Mouse (Mus musculus) ES-E14 (cell line): ENCODE measurements around the gene Gpr179. TPM values are rescaled to one million over a fixed set of nuclear protein-coding genes. Genes with fewer than 3 reads are reported as not detected.

Experiments
- DNase-seq: peaks from one replicate; pipeline ENCODE4 v3.0.0-alpha.2; 2013; ENCODE audit warnings: low read depth, low spot score
- H3K27ac ChIP-seq: 2 replicates; pipeline ENCODE4 v1.5.1; 2012; ENCODE audit warnings: low read depth, mild to moderate bottlenecking, low read length, moderate library complexity, mixed read lengths; ENCODE audit not compliant: poor library complexity, insufficient read depth, severe bottlenecking
- H3K36me3 ChIP-seq: 2 replicates; pipeline ENCODE4 v1.6.1; 2012; ENCODE audit warnings: mild to moderate bottlenecking, low read length, moderate library complexity, mixed read lengths; ENCODE audit not compliant: control insufficient read depth, poor library complexity, insufficient read depth, severe bottlenecking
- H3K4me1 ChIP-seq, 2 experiments: fragments of 150-350 bp in 1 of 2; sonication (generic) in 1 of 2; 2 replicates each; pipeline ENCODE4 v1.6.1; 2012; ENCODE audit warnings: low read length in 2 of 2, mild to moderate bottlenecking in 1 of 2, mixed read lengths in 1 of 2; ENCODE audit not compliant: control insufficient read depth in 2 of 2, insufficient read depth in 2 of 2, poor library complexity in 1 of 2
- H3K4me3 ChIP-seq, 2 experiments: fragments of 150-350 bp in 1 of 2; sonication (generic) in 1 of 2; 2 replicates each; pipeline ENCODE4 v1.5.1; 2012; ENCODE audit warnings: low read length in 2 of 2, low read depth in 1 of 2, mild to moderate bottlenecking in 1 of 2, mixed read lengths in 1 of 2; ENCODE audit not compliant: insufficient read depth in 1 of 2, poor library complexity in 1 of 2, severe bottlenecking in 1 of 2
- H3K9ac ChIP-seq: 2 replicates; pipeline ENCODE4 v1.6.1; 2012; ENCODE audit warnings: low read depth, mild to moderate bottlenecking, low read length, mixed read lengths; ENCODE audit not compliant: poor library complexity, insufficient read depth, severe bottlenecking
- H3K9me3 ChIP-seq: fragments of 150-350 bp; sonication (generic); 2 replicates; pipeline ENCODE4 v1.6.1; 2012; ENCODE audit warnings: low read depth, mild to moderate bottlenecking, low read length; ENCODE audit not compliant: control insufficient read depth, insufficient read depth
- CHD2 ChIP-seq: IDR thresholded peaks from 2 replicates; pipeline ENCODE4 v1.6.1; 2014; ENCODE audit warnings: mild to moderate bottlenecking, low read depth, low read length, inconsistent platforms
- HCFC1 ChIP-seq: IDR thresholded peaks from 2 replicates; pipeline ENCODE4 v1.6.1; 2012; ENCODE audit warnings: low read length, inconsistent platforms, borderline replicate concordance; ENCODE audit not compliant: insufficient read depth
- MAFK ChIP-seq: IDR thresholded peaks from 2 replicates; pipeline ENCODE4 v1.6.1; 2014; ENCODE audit warnings: mild to moderate bottlenecking, low read depth, low read length, inconsistent platforms; ENCODE audit not compliant: insufficient read depth
- ZC3H11A ChIP-seq: IDR thresholded peaks from 2 replicates; pipeline ENCODE4 v1.6.1; 2012; ENCODE audit warnings: low read depth, mild to moderate bottlenecking, inconsistent platforms, low read length, borderline replicate concordance
- ZNF384 ChIP-seq: IDR thresholded peaks from 2 replicates; pipeline ENCODE4 v1.6.1; 2012; ENCODE audit warnings: low read depth, low read length, inconsistent platforms
- in situ Hi-C, 2 experiments: fragments of 600-800 bp; cut with MboI; formaldehyde crosslinking; loops; one replicate each; pipeline ENCODE4 v1.15.1; 2025; ENCODE audit warnings: low sequenced_read_pairs in 2 of 2, inconsistent platforms in 1 of 2; ENCODE audit not compliant: unreplicated experiment in 2 of 2
- total RNA-seq: library from RNA; depleted of rRNA; stranded (reverse); fragments of 300-350 nt; gene quantifications from 2 replicates; pipeline ENCODE4 v1.2.3, GENCODE M21; 2012

The Gpr179 gene
- total RNA-seq, 1 experiment: 0.31 TPM

- Histone ChIP-seq H3K36me3 (no peaks in the 10 kb centered on the region), H3K27ac (no peak overlapping the region), H3K4me3 (no peak overlapping the region), H3K9ac (no peak overlapping the region), H3K4me1 (peaks cover 6 to 15% of the 10 kb centered on the region in 2 experiments; a peak in 3 of 4 replicates), H3K9me3 (no peaks in the 10 kb centered on the region)
- TF ChIP-seq ZNF384: no peak
- no peak for TF ChIP-seq MAFK
- TF ChIP-seq CHD2: no peak
- TF ChIP-seq HCFC1: no peak
- TF ChIP-seq ZC3H11A: no peak
- in situ Hi-C loops: no loop called here
- DNase-seq: no peak
These were observed 51.9 kb downstream of the Gpr179 start for GRCm38 (mm10) chr11:97299939-97300338.

- no peaks in the 10 kb centered on the region for H3K36me3 ChIP-seq
- TF ChIP-seq ZC3H11A (no peak), CHD2 (no peak), MAFK (no peak), HCFC1 (no peak), ZNF384 (no peak)
- no peak overlapping the region for H3K4me3 ChIP-seq
- H3K4me1 ChIP-seq: peaks cover 4 to 5% of the 10 kb centered on the region in 2 experiments; a peak in 2 of 4 replicates
- H3K9ac ChIP-seq: no peak overlapping the region
- in situ Hi-C loops: no loop called here
- no peaks in the 10 kb centered on the region for H3K9me3 ChIP-seq
- no peak overlapping the region for H3K27ac ChIP-seq
- DNase-seq: no peak
These were observed 55.3 kb downstream of the Gpr179 start for GRCm38 (mm10) chr11:97296542-97296941.

- H3K27ac ChIP-seq: peak overlapping the region; percentile 67
- H3K9ac ChIP-seq: no peak overlapping the region
- in situ Hi-C loops: no loop called here
- H3K4me3 ChIP-seq: no peak overlapping the region
- no peaks in the 10 kb centered on the region for H3K36me3 ChIP-seq
- no peak for TF ChIP-seq HCFC1
- 0 out of 2 replicates have a peak, but pooled peaks have one; percentile 2 for TF ChIP-seq MAFK
- no peak for TF ChIP-seq ZC3H11A
- peak; percentile 92 for TF ChIP-seq ZNF384
- H3K9me3 ChIP-seq: no peaks in the 10 kb centered on the region
- peaks cover 10 to 15% of the 10 kb centered on the region in 2 experiments for H3K4me1 ChIP-seq
- no peak for DNase-seq
These were observed 59.1 kb downstream of the Gpr179 start for GRCm38 (mm10) chr11:97292731-97293130.

- Histone ChIP-seq H3K27ac (peak overlapping the region; percentile 35), H3K36me3 (no peaks in the 10 kb centered on the region), H3K4me3 (no peak overlapping the region), H3K4me1 (peaks cover 19 to 25% of the 10 kb centered on the region in 2 experiments), H3K9ac (no peak overlapping the region), H3K9me3 (no peaks in the 10 kb centered on the region)
- no peak for DNase-seq
- TF ChIP-seq ZNF384: no peak
- TF ChIP-seq HCFC1: no peak
- no peak for TF ChIP-seq ZC3H11A
- no peak for TF ChIP-seq CHD2
- TF ChIP-seq MAFK: no peak
- in situ Hi-C loops: no loop called here
These were observed 62.3 kb downstream of the Gpr179 start for GRCm38 (mm10) chr11:97289276-97290230.
